Mouse (Mus musculus) hindbrain, embryonic 15.5 days (tissue): ENCODE results near the gene Sqor. TPM values are rescaled to one million over a fixed set of nuclear protein-coding genes. Genes with fewer than 3 reads are reported as not detected.

Experiments
- polyA plus RNA-seq: library from polyadenylated mRNA; unstranded; fragments of >200 nt; fragmentation: Nextera tagmentation; extraction: Ambion mirVana; gene quantifications from 2 replicates; pipeline ENCODE4 v1.2.1, GENCODE M21; 2015

Sqor gene
- polyA plus RNA-seq, 1 experiment from 2014 or later = 2.9 TPM

Other genes starting within 250 kb of the Sqor start
- 42.2 and 46.9 TPM in 2 replicates for gene Gatm, start 153.9 kb upstream of the Sqor start, polyA plus RNA-seq
- 0.42 and 0.53 TPM in 2 replicates for gene AA467197, start 128.3 kb upstream of the Sqor start, polyA plus RNA-seq
- 6.0 and 7.4 TPM in 2 replicates for gene Slc30a4, start 62.6 kb upstream of the Sqor start, polyA plus RNA-seq
- 86.6 and 91.7 TPM in 2 replicates for gene Bloc1s6, start 26.7 kb upstream of the Sqor start, polyA plus RNA-seq